Mouse (Mus musculus) ES-Bruce4 (cell line): Measurements from ENCODE around the gene Zfp704.

Experiments used
- CTCF ChIP-seq: IDR thresholded peaks from one replicate; pipeline ENCODE4 v1.8.1; 2011; ENCODE audit warnings: low read depth, low read length
- EP300 ChIP-seq: IDR thresholded peaks from 2 replicates; pipeline ENCODE4 v1.6.1; 2011; ENCODE audit warnings: low read depth, low read length; ENCODE audit not compliant: insufficient read depth
- POLR2A ChIP-seq: IDR thresholded peaks from one replicate; pipeline ENCODE4 v1.8.1; 2011; ENCODE audit warnings: low read length; ENCODE audit not compliant: insufficient read depth

GRCm38 (mm10) chr3:9626149-9626548 lies 16.3 kb upstream of the Zfp704 start:
- TF ChIP-seq POLR2A (no peak), EP300 (no peak), CTCF (no peak)
